Mouse (Mus musculus) liver, embryonic 16.5 days (tissue): Measurements from ENCODE around the gene Luc7l3. TPM values are rescaled to one million over a fixed set of nuclear protein-coding genes. Genes with fewer than 3 reads are reported as not detected.

Source experiments
- ATAC-seq: fragments of 200-750 bp; cut with Nextera tagmentation; 2 replicates; pipeline ENCODE4 v1.8.0; 2017; ENCODE audit warnings: low read depth, mild to moderate bottlenecking, moderate number of reproducible peaks, moderate library complexity
- H3K27ac ChIP-seq: fragments of 300-500 bp; sonication (generic); 2 replicates; pipeline ENCODE4 v1.5.1; 2014; ENCODE audit warnings: mild to moderate bottlenecking, low read length
- H3K27me3 ChIP-seq: fragments of 300-500 bp; sonication (generic); 2 replicates; pipeline ENCODE4 v1.6.1; 2014; ENCODE audit warnings: low read depth, low read length, mixed read lengths; ENCODE audit not compliant: control insufficient read depth, insufficient read depth
- H3K36me3 ChIP-seq: fragments of 300-500 bp; sonication (generic); 2 replicates; pipeline ENCODE4 v1.6.1; 2014; ENCODE audit warnings: mild to moderate bottlenecking; ENCODE audit not compliant: control insufficient read depth, insufficient read depth
- H3K4me1 ChIP-seq: fragments of 300-500 bp; sonication (generic); 2 replicates; pipeline ENCODE4 v1.6.1; 2014; ENCODE audit warnings: low read depth, low read length, mixed read lengths; ENCODE audit not compliant: control insufficient read depth
- H3K4me2 ChIP-seq: fragments of 300-500 bp; sonication (generic); 2 replicates; pipeline ENCODE4 v1.6.1; 2014; ENCODE audit warnings: low read depth, low read length, mixed read lengths
- H3K4me3 ChIP-seq: fragments of 300-500 bp; sonication (generic); 2 replicates; pipeline ENCODE4 v1.5.1; 2014; ENCODE audit warnings: low read depth, mild to moderate bottlenecking, low read length
- H3K9ac ChIP-seq: fragments of 300-500 bp; sonication (generic); 2 replicates; pipeline ENCODE4 v1.6.1; 2014; ENCODE audit warnings: low read depth, low read length
- H3K9me3 ChIP-seq: fragments of 300-500 bp; sonication (generic); replicated peaks from 2 replicates; pipeline ENCODE4 v1.6.1; 2016; ENCODE audit warnings: low read length; ENCODE audit not compliant: control insufficient read depth
- WGBS: fragments of 180-500 bp; shearing (Covaris S2); extraction: QIAGEN DNeasy Blood & Tissue Kit; methylation state at CpG from one replicate; pipeline ENCODE4 v1.1.7; 2014; ENCODE audit not compliant: insufficient replicate concordance; 5-methylcytosine and 5-hydroxymethylcytosine counted together
- polyA plus RNA-seq: library from polyadenylated mRNA; unstranded; fragments of >200 nt; fragmentation: Nextera tagmentation; extraction: Ambion mirVana; gene quantifications from 2 replicates; pipeline ENCODE4 v1.2.1, GENCODE M21; 2015

Luc7l3 gene
- polyA plus RNA-seq, 1 experiment from 2014 or later, result 34.8 TPM

DNA sequence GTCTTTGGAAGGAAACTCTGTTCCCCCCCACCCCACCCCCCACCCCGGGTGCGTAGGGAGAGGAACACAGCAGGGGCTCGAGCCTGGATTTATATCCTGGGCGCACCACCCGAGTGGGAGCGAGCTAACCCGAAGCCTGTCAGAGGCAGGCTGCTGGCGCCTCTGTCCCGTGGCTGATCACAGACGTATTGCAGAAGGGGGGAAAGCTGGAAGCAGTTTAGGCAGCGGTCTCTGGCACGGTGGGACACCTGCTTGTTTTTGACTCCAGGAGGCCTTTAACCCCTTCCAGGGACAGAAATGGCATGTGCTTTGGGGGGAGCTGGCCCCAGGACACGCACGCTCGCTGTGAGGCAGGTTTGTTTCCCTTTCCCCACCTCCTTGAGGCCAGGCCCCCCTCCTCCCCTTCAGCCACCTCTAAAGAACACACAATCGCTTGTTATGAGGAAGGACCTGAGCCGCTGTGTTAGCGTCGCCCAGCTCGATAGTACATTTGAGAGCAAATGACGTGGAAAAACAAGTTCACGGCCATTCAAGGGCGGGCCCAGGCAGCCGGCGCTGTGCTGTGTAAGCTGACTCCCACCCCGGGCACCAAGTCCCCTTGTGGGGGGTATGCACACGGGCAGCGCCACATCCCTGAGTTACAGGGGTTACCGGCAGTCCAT is 78.9 kb downstream of the Luc7l3 start:
- H3K27me3 ChIP-seq, result peaks cover 19% of the 10 kb centered on the region
- no peak overlapping the region for H3K27ac ChIP-seq
- WGBS, result 9% methylated on average over 29 of the region's 29 CpGs
- no peaks in the 10 kb centered on the region for H3K9me3 ChIP-seq
- H3K4me1 ChIP-seq, result peaks cover 4% of the 10 kb centered on the region; the same call in 1 of the 2 replicates
- H3K4me2 ChIP-seq, result peak overlapping the region; percentile 46
- ATAC-seq, result 0 out of 2 replicates have a peak, but pooled peaks have one; percentile 25
- no peaks in the 10 kb centered on the region for H3K36me3 ChIP-seq
- peak overlapping the region; percentile 25 for H3K4me3 ChIP-seq
- peak overlapping the region; percentile 44; the same call in 1 of the 2 replicates for H3K9ac ChIP-seq

DNA sequence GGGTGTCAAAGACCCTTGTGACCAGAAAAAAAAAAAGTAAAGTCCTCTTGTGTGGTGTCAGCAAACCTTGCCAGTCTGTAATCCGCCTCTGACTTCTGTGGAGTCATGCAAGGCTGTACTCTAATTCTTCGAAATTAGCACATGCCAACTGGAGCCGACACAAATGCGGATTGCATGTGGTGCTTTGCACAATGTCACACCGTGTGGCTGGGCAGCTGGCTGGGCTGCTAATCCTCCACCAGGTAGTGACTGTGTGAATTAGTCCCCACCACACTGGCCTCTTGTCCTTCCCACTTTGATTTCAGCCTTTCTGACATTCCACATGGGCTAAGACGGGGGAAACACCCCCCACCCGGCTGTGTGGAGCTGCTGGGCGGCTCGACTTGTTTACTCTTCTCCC is 82.1 kb downstream of the Luc7l3 start:
- H3K9me3 ChIP-seq, result no peaks in the 10 kb centered on the region
- no peak overlapping the region for H3K27ac ChIP-seq
- H3K27me3 ChIP-seq, result peaks cover 17% of the 10 kb centered on the region
- WGBS, result 49% methylated on average over 9 of the region's 9 CpGs
- no peak overlapping the region for H3K4me2 ChIP-seq
- no peaks in the 10 kb centered on the region for H3K36me3 ChIP-seq
- H3K4me1 ChIP-seq, result peaks cover 12% of the 10 kb centered on the region
- no peak overlapping the region for H3K4me3 ChIP-seq
- no peak for ATAC-seq
- H3K9ac ChIP-seq, result no peak overlapping the region

- Histone ChIP-seq H3K36me3 (no peaks in the 10 kb centered on the region), H3K4me2 (no peak overlapping the region), H3K27ac (no peak overlapping the region), H3K27me3 (peaks cover 14% of the 10 kb centered on the region), H3K4me1 (peaks cover 20% of the 10 kb centered on the region), H3K9ac (no peak overlapping the region), H3K4me3 (no peak overlapping the region), H3K9me3 (no peaks in the 10 kb centered on the region)
- WGBS, result 81% methylated on average over 8 of the region's 8 CpGs
- ATAC-seq, result no peak
Observed at GRCm38 (mm10) chr11:94238786-94239185, 83.0 kb downstream of the Luc7l3 start.

Other genes with a start within 250 kb of the Luc7l3 start
- gene Tob1, start 110.5 kb downstream of the Luc7l3 start, polyA plus RNA-seq, result 11.6 and 11.8 TPM in 2 replicates
- gene Wfikkn2, start 76.0 kb downstream of the Luc7l3 start, polyA plus RNA-seq, result 0.09 and 0.14 TPM in 2 replicates
- gene Gm21885, start 40.1 kb downstream of the Luc7l3 start, polyA plus RNA-seq, result 0.16 and 0.96 TPM in 2 replicates
- 2.9 and 3.5 TPM in 2 replicates for gene Ankrd40, start 6.0 kb upstream of the Luc7l3 start, polyA plus RNA-seq
- 9.4 and 10.2 TPM in 2 replicates for gene Abcc3, start 71.0 kb upstream of the Luc7l3 start, polyA plus RNA-seq
- gene Cacna1g, start 152.2 kb upstream of the Luc7l3 start, polyA plus RNA-seq, result 1.9 TPM in 2 replicates
- not detected in 2 replicates for gene Spata20, start 164.2 kb upstream of the Luc7l3 start, polyA plus RNA-seq
- gene Epn3, start 178.0 kb upstream of the Luc7l3 start, polyA plus RNA-seq, result 0.08 TPM in 1 of 2 replicates, not detected in the other
- gene Mycbpap, start 199.8 kb upstream of the Luc7l3 start, polyA plus RNA-seq, result 0.30 TPM in 1 of 2 replicates, not detected in the other
- gene Rsad1, start 227.3 kb upstream of the Luc7l3 start, polyA plus RNA-seq, result 1.0 and 1.3 TPM in 2 replicates
- gene Chad, start 243.1 kb upstream of the Luc7l3 start, polyA plus RNA-seq, result 0.05 and 0.08 TPM in 2 replicates